Mouse (Mus musculus) stomach, postnatal 0 days (tissue): ENCODE results near the gene Cpvl. TPM values are rescaled to one million over a fixed set of nuclear protein-coding genes. Genes with fewer than 3 reads are reported as not detected.
A peak's percentile ranks its signal among the peaks of the same experiment; 100 is the strongest.

Experiments used
- ATAC-seq: fragments of 200-750 bp; cut with Nextera tagmentation; 2 replicates; pipeline ENCODE4 v1.8.0; 2017; ENCODE audit not compliant: low FRiP score, low TSS enrichment
- DNase-seq: peaks from one replicate; pipeline ENCODE4 v3.0.0-alpha.2; 2016; ENCODE audit warnings: low spot score
- H3K27ac ChIP-seq: fragments of 300-500 bp; sonication (generic); replicated peaks from 2 replicates; pipeline ENCODE4 v1.5.1; 2014; ENCODE audit warnings: mild to moderate bottlenecking, control low read depth
- H3K27me3 ChIP-seq: fragments of 300-500 bp; sonication (generic); 2 replicates; pipeline ENCODE4 v1.6.1; 2014; ENCODE audit warnings: low read length; ENCODE audit not compliant: control insufficient read depth, insufficient read depth
- H3K36me3 ChIP-seq: fragments of 300-500 bp; sonication (generic); 2 replicates; pipeline ENCODE4 v1.6.1; 2014; ENCODE audit warnings: low read length, mixed read lengths; ENCODE audit not compliant: control insufficient read depth, insufficient read depth
- H3K4me1 ChIP-seq: fragments of 300-500 bp; sonication (generic); replicated peaks from 2 replicates; pipeline ENCODE4 v1.6.1; 2014; ENCODE audit warnings: antibody characterized with exemption; ENCODE audit not compliant: control insufficient read depth, insufficient read depth
- H3K4me2 ChIP-seq: fragments of 300-500 bp; sonication (generic); replicated peaks from 2 replicates; pipeline ENCODE4 v1.6.1; 2014; ENCODE audit warnings: low read depth, mild to moderate bottlenecking, control low read depth, moderate library complexity
- H3K4me3 ChIP-seq: fragments of 300-500 bp; sonication (generic); 2 replicates; pipeline ENCODE4 v1.5.1; 2014; ENCODE audit warnings: low read depth, low read length, control low read depth
- H3K9ac ChIP-seq: fragments of 300-500 bp; sonication (generic); 2 replicates; pipeline ENCODE4 v1.6.1; 2014; ENCODE audit warnings: mild to moderate bottlenecking, low read length, control low read depth, mixed read lengths
- H3K9me3 ChIP-seq: fragments of 300-500 bp; sonication (generic); 2 replicates; pipeline ENCODE4 v1.6.1; 2016; ENCODE audit warnings: low read length; ENCODE audit not compliant: control insufficient read depth
- CTCF ChIP-seq: IDR thresholded peaks from 2 replicates; pipeline ENCODE4 v1.5.1; 2016; ENCODE audit warnings: antibody characterized with exemption, low read depth, mild to moderate bottlenecking, moderate library complexity
- EP300 ChIP-seq: optimal IDR thresholded peaks from 2 replicates; pipeline ENCODE3; 2016; ENCODE audit warnings: antibody characterized with exemption
- WGBS: fragments of 180-500 bp; shearing (Covaris S2); extraction: QIAGEN DNeasy Blood & Tissue Kit; methylation state at CpG from one replicate; pipeline ENCODE4 v1.1.7; 2014; 5-methylcytosine and 5-hydroxymethylcytosine counted together
- polyA plus RNA-seq: library from polyadenylated mRNA; unstranded; fragments of >200 nt; fragmentation: Nextera tagmentation; extraction: Ambion mirVana; gene quantifications from 2 replicates; pipeline ENCODE4 v1.2.1, GENCODE M21; 2015

Cpvl gene
- polyA plus RNA-seq, 1 experiment from 2014 or later = 0.06 TPM

DNA sequence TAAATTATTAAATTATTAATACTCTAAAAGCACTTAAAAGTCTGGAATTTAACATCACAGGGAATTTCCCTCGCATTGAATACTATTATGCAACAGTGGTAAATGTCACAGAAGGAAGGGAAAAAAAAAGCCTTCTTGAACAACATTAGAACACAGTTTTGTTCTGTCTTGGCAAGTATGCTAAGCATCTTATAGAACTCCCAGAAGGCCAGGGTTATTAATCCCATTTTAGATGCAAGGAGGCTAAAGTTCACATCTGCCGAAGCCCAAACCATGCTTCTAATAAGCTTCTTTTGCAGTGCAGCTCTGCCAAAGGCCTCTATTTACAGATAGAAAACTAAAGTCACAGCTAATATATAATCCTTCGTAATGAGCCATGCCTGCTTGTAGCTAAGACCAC lies 74.3 kb downstream of the Cpvl start:
- 0 out of 2 replicates have a peak overlapping the region, but pooled peaks have one; percentile 4 for H3K27ac ChIP-seq

GRCm38 (mm10) chr6:53901741-53902140 lies 76.7 kb downstream of the Cpvl start:
- H3K4me2 ChIP-seq = no peak overlapping the region
- H3K27ac ChIP-seq = no peak overlapping the region
- H3K4me3 ChIP-seq = no peak overlapping the region
- ATAC-seq (no peak), DNase-seq (no peak)
- 68% methylated on average over 8 of the region's 8 CpGs for WGBS
- H3K36me3 ChIP-seq = no peaks in the 10 kb centered on the region
- H3K9me3 ChIP-seq = no peaks in the 10 kb centered on the region
- no peaks in the 10 kb centered on the region for H3K4me1 ChIP-seq
- TF ChIP-seq EP300 (no peak), CTCF (no peak)
- no peak overlapping the region for H3K9ac ChIP-seq
- H3K27me3 ChIP-seq = no peaks in the 10 kb centered on the region

More for the DNA sequence above, 74.3 kb downstream of the Cpvl start:
- WGBS = 46% methylated on average over 3 of the region's 3 CpGs
- H3K4me1 ChIP-seq = no peaks in the 10 kb centered on the region
- DNase-seq = no peak
- H3K27me3 ChIP-seq = no peaks in the 10 kb centered on the region
- H3K9ac ChIP-seq = no peak overlapping the region
- ATAC-seq = no peak
- TF ChIP-seq CTCF (no peak), EP300 (no peak)
- no peak overlapping the region for H3K4me2 ChIP-seq
- no peaks in the 10 kb centered on the region for H3K9me3 ChIP-seq
- no peaks in the 10 kb centered on the region for H3K36me3 ChIP-seq
- no peak overlapping the region for H3K4me3 ChIP-seq

DNA sequence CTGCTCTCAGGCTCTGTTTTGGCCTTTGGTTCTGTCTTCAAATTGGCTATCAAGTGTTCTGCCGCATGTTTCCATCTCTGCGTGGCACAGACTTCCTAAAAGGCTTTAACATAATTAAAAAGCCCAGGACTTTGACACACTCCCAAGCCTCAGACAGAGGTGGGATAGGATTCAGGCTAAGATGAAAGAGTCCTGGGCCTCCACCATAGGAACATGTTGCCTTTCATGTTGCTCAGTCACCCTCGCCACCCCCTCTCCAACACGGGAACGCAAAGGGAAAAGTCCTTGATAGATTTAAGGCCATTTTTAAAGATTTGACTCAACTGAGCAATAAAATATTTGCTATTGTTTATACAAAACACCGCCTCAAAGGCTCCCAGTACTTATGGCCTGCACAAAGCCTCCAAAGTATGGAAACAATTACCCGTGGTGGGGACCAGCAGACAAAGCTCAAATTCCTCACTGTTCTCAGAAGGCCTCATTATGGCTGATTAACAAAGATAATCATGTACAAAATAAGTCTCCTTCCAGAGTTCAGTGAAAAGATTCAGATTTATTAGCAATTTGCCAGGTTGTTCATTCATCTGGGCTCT lies 80.5 kb downstream of the Cpvl start:
- no peaks in the 10 kb centered on the region for H3K9me3 ChIP-seq
- no peak for ATAC-seq
- no peaks in the 10 kb centered on the region for H3K4me1 ChIP-seq
- TF ChIP-seq CTCF (no peak), EP300 (no peak)
- H3K9ac ChIP-seq = no peak overlapping the region
- H3K36me3 ChIP-seq = no peaks in the 10 kb centered on the region
- H3K27ac ChIP-seq = no peak overlapping the region
- H3K4me3 ChIP-seq = no peak overlapping the region
- DNase-seq = no peak
- no peak overlapping the region for H3K4me2 ChIP-seq
- no peaks in the 10 kb centered on the region for H3K27me3 ChIP-seq
- WGBS = 65% methylated on average over 7 of the region's 7 CpGs

GRCm38 (mm10) chr6:53897126-53897525 lies 81.3 kb downstream of the Cpvl start:
- Histone ChIP-seq H3K27me3 (no peaks in the 10 kb centered on the region), H3K4me1 (no peaks in the 10 kb centered on the region), H3K4me3 (no peak overlapping the region), H3K36me3 (no peaks in the 10 kb centered on the region), H3K9ac (no peak overlapping the region), H3K9me3 (no peaks in the 10 kb centered on the region), H3K27ac (no peak overlapping the region), H3K4me2 (no peak overlapping the region)
- WGBS = 89% methylated on average over 6 of the region's 6 CpGs
- DNase-seq (no peak), ATAC-seq (no peak)
- TF ChIP-seq EP300 (no peak), CTCF (no peak)

- Histone ChIP-seq H3K27ac (no peak overlapping the region), H3K36me3 (no peaks in the 10 kb centered on the region), H3K4me2 (no peak overlapping the region), H3K4me1 (no peaks in the 10 kb centered on the region), H3K27me3 (no peaks in the 10 kb centered on the region), H3K9me3 (no peaks in the 10 kb centered on the region), H3K9ac (no peak overlapping the region), H3K4me3 (no peak overlapping the region)
- 37% methylated on average over 3 of the region's 3 CpGs for WGBS
- ATAC-seq = no peak
- TF ChIP-seq CTCF (no peak), EP300 (no peak)
- no peak for DNase-seq
Observed at GRCm38 (mm10) chr6:53893731-53894130, 84.7 kb downstream of the Cpvl start.

- TF ChIP-seq EP300 = no peak
- TF ChIP-seq CTCF = no peak
- Histone ChIP-seq H3K4me2 (no peak overlapping the region), H3K36me3 (no peaks in the 10 kb centered on the region), H3K9ac (no peak overlapping the region), H3K27ac (no peak overlapping the region), H3K4me3 (no peak overlapping the region), H3K27me3 (no peaks in the 10 kb centered on the region), H3K4me1 (no peaks in the 10 kb centered on the region), H3K9me3 (no peaks in the 10 kb centered on the region)
- 47% methylated on average over 3 of the region's 3 CpGs for WGBS
- ATAC-seq = no peak
- DNase-seq = no peak
Observed at GRCm38 (mm10) chr6:53891109-53891508, 87.4 kb downstream of the Cpvl start.
